Mouse (Mus musculus): ENCODE data around the gene Fam131b.

Fam131b gene

GRCm38 (mm10) chr6:42324067-42324481, 369 bp downstream of the Fam131b start:
- DNase-seq: peak; percentile 61

DNA sequence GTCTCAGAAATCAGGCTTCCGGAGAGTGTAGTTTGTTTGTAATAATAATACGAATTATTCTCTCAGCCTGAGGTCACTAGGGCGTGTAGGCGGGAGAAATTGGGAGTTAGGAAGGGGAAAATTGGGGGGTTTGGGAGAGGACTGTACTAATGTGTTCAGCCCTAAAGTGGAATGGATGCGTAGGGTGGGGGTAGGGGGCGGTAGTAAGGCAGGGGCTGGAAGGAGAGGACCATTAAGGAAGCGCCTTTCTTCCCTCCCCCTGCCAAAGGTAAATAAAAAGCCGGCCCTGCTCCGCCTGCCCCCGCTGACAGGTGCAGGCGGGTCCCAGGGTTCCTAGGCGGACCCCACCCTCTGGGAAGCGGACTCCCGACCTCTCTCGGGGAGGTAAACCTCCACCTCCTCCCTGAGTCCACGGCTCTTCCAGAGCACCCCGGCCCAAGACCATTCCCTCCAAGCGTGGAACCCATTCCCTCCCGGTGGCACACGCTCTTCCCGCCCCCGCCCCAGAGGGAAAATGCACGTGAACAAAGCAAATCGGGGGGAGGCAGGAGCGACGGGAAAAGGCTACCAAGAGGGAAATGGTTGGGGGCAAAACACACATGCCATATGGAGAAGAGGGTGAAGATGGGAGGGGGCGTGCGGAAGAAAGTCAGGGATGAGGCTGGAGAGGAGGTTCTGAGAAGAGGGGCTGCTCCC, 924 bp downstream of the Fam131b start:
- peak; percentile 10 for DNase-seq

GRCm38 (mm10) chr6:42318293-42318692, 6.2 kb downstream of the Fam131b start:
- no peak for DNase-seq

GRCm38 (mm10) chr6:42310427-42311053, 13.9 kb downstream of the Fam131b start:
- DNase-seq: no peak

DNA sequence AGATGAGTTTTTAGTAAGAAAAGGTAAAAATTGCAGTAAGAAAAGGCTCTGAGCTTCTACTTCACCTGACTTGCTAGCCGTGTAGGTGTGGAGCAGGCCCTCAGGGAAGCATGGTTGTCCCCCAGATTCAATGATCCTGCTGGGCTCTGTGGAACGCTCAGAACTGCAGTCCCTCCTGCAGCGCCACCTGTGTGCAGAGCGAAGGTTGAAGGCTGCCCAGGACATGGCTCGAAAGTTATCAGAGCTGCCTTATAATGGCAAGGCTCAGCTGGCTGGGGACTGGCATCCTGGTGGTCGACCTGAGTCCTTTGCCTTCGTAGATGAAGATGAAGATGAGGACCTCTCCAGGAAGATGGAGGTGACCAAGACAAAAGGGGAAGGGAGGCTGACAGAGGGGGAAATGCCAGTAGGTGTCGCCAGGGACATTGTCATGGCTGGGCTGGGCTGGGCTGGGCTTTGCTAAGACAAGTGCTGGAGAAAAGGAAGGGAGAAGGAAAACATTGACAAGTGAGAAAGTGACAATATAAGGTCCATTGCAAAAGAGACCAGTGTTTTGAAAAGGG, 14.5 kb downstream of the Fam131b start:
- peak; percentile 7 for DNase-seq

- no peak for DNase-seq
Measured at GRCm38 (mm10) chr6:42299362-42299761, 25.1 kb downstream of the Fam131b start.

GRCm38 (mm10) chr6:42295549-42296094, 28.8 kb downstream of the Fam131b start:
- no peak for DNase-seq

- no peak for DNase-seq
Measured at GRCm38 (mm10) chr6:42293327-42293726, 31.1 kb downstream of the Fam131b start.

GRCm38 (mm10) chr6:42287562-42287961, 36.9 kb downstream of the Fam131b start:
- DNase-seq: no peak

- no peak for DNase-seq
Measured at GRCm38 (mm10) chr6:42286448-42286847, 38.0 kb downstream of the Fam131b start, which contains the start of gene Clcn1. TSS of gene Clcn1 (plus strand) at chr6:42286685.

- no peak for DNase-seq
Measured at GRCm38 (mm10) chr6:42282865-42283528, 41.4 kb downstream of the Fam131b start.

GRCm38 (mm10) chr6:42276151-42276550, 48.3 kb downstream of the Fam131b start:
- DNase-seq: no peak

GRCm38 (mm10) chr6:42270817-42271216, 53.6 kb downstream of the Fam131b start:
- DNase-seq: no peak

GRCm38 (mm10) chr6:42265391-42266330, 58.8 kb downstream of the Fam131b start:
- DNase-seq: peak; percentile 56

Data from embryo, embryonic 11 days (tissue).